In genomic region chr1:36269121-36269795, GRCm38 (mm10) we compare ENCODE assay signal across 10 mouse cellular contexts. TPM values are rescaled to one million over a fixed set of nuclear protein-coding genes. Genes with fewer than 3 reads are reported as not detected.
DNase-seq lines count a peak whose midpoint lies in the region; ATAC-seq and TF ChIP-seq lines count a peak whose summit lies in the region.
"Had no signal": no experiment of that assay in that cellular context is flagged by ENCODE, and none has a peak within 500 bp of the region (broad histone marks: within the 10 kb centered on the region; RNA-seq: fewer than 3 reads in every experiment).

No protein-coding gene starts in this region.

- peak overlapping the region; percentile 41 for H3K4me2 ChIP-seq in kidney, postnatal 0 days (ENCODE audit: low read length)
- peak overlapping the region; percentile 25 for H3K4me2 ChIP-seq in embryonic facial prominence, embryonic 11.5 days (ENCODE audit: low read depth, low read length)
- peak overlapping the region; percentile 33 for H3K4me2 ChIP-seq in hindbrain, embryonic 12.5 days (replicated peaks)
- H3K4me2 ChIP-seq in midbrain, embryonic 15.5 days = peak overlapping the region; percentile 39

- no peak for ATAC-seq in kidney, postnatal 0 days (replicated peaks; ENCODE audit: low FRiP score, low read depth)
- ATAC-seq in embryonic facial prominence, embryonic 11.5 days (replicated peaks; ENCODE audit: insufficient number of reproducible peaks, low FRiP score, low TSS enrichment, low read depth) = no peak
- no peak for ATAC-seq in hindbrain, embryonic 12.5 days (ENCODE audit: low FRiP score)
- ATAC-seq in midbrain, embryonic 15.5 days (replicated peaks) = 0 out of 2 replicates have a peak, but pooled peaks have one; percentile 42
- ATAC-seq: Patski had no signal

- TF ChIP-seq CTCF in kidney, postnatal 0 days (IDR thresholded peaks at IDR 0.05; ENCODE audit: low read depth) = no peak

- DNase-seq in kidney, postnatal 0 days (ENCODE audit: low spot score) = no peak
- no peak for DNase-seq in kidney, adult 18-20 months
- DNase-seq in embryonic facial prominence, embryonic 11.5 days (ENCODE audit: low spot score) = peak; percentile 19
- DNase-seq in cerebellum, adult 11 months = no peak
- DNase-seq in adrenal gland, postnatal 14 days = no peak
- DNase-seq in right cerebral cortex, postnatal 10 days (ENCODE audit: low spot score in 2 of 2) = no peak
- DNase-seq: cerebellum, adult 8-10 months had no signal

- H3K9ac ChIP-seq in kidney, postnatal 0 days (ENCODE audit: low read depth, low read length) = peak overlapping the region; percentile 35; the same call in 1 of the 2 replicates
- 0 out of 2 replicates have a peak overlapping the region, but pooled peaks have one; percentile 27 for H3K9ac ChIP-seq in embryonic facial prominence, embryonic 11.5 days (replicated peaks; ENCODE audit: low read length)
- no peak overlapping the region for H3K9ac ChIP-seq in hindbrain, embryonic 12.5 days
- H3K9ac ChIP-seq in midbrain, embryonic 15.5 days = no peak overlapping the region

- 54% methylated on average over 54 of the region's 54 CpGs for WGBS in kidney, postnatal 0 days
- 35% methylated on average over 54 of the region's 54 CpGs for WGBS in embryonic facial prominence, embryonic 11.5 days
- WGBS in hindbrain, embryonic 12.5 days = 39% methylated on average over 54 of the region's 54 CpGs
- 41% methylated on average over 54 of the region's 54 CpGs for WGBS in midbrain, embryonic 15.5 days

- H3K9me3 ChIP-seq in kidney, postnatal 0 days (replicated peaks; ENCODE audit: low read length) = no peaks in the 10 kb centered on the region
- H3K9me3 ChIP-seq in embryonic facial prominence, embryonic 11.5 days (replicated peaks; ENCODE audit: control insufficient read depth, low read length) = no peaks in the 10 kb centered on the region
- H3K9me3 ChIP-seq in hindbrain, embryonic 12.5 days (replicated peaks) = no peaks in the 10 kb centered on the region
- no peaks in the 10 kb centered on the region for H3K9me3 ChIP-seq in midbrain, embryonic 15.5 days

- H3K27ac ChIP-seq in kidney, postnatal 0 days = no peak overlapping the region
- H3K27ac ChIP-seq in embryonic facial prominence, embryonic 11.5 days (replicated peaks; ENCODE audit: low read depth, low read length) = no peak overlapping the region
- no peak overlapping the region for H3K27ac ChIP-seq in hindbrain, embryonic 12.5 days
- H3K27ac ChIP-seq in midbrain, embryonic 15.5 days = no peak overlapping the region

- no peaks in the 10 kb centered on the region for H3K36me3 ChIP-seq in kidney, postnatal 0 days (ENCODE audit: insufficient read depth, low read length)
- H3K36me3 ChIP-seq in embryonic facial prominence, embryonic 11.5 days (replicated peaks; ENCODE audit: control insufficient read depth, insufficient read depth, low read depth, low read length) = no peaks in the 10 kb centered on the region
- no peaks in the 10 kb centered on the region for H3K36me3 ChIP-seq in hindbrain, embryonic 12.5 days
- H3K36me3 ChIP-seq in midbrain, embryonic 15.5 days (replicated peaks) = no peaks in the 10 kb centered on the region

- no peaks in the 10 kb centered on the region for H3K27me3 ChIP-seq in kidney, postnatal 0 days (ENCODE audit: insufficient read depth, low read length)
- H3K27me3 ChIP-seq in embryonic facial prominence, embryonic 11.5 days (ENCODE audit: control insufficient read depth, insufficient read depth, low read length) = peaks cover 2% of the 10 kb centered on the region; the same call in 1 of the 2 replicates
- peaks cover 22% of the 10 kb centered on the region for H3K27me3 ChIP-seq in hindbrain, embryonic 12.5 days
- H3K27me3 ChIP-seq in midbrain, embryonic 15.5 days (replicated peaks) = peaks cover 8% of the 10 kb centered on the region
- H3K27me3 ChIP-seq: Patski had no signal

- peaks cover 32% of the 10 kb centered on the region for H3K4me1 ChIP-seq in kidney, postnatal 0 days (replicated peaks; ENCODE audit: insufficient read depth, low read length)
- peaks cover 6% of the 10 kb centered on the region for H3K4me1 ChIP-seq in embryonic facial prominence, embryonic 11.5 days (ENCODE audit: control insufficient read depth, insufficient read depth, low read length)
- H3K4me1 ChIP-seq in hindbrain, embryonic 12.5 days = peaks cover 6% of the 10 kb centered on the region; the same call in 1 of the 2 replicates
- no peaks in the 10 kb centered on the region for H3K4me1 ChIP-seq in midbrain, embryonic 15.5 days

- no peak overlapping the region for H3K4me3 ChIP-seq in kidney, postnatal 0 days (replicated peaks; ENCODE audit: low read depth, low read length)
- H3K4me3 ChIP-seq in embryonic facial prominence, embryonic 11.5 days (ENCODE audit: low read depth, low read length) = peak overlapping the region; percentile 12; the same call in 1 of the 2 replicates
- peak overlapping the region; percentile 18; the same call in 1 of the 2 replicates for H3K4me3 ChIP-seq in hindbrain, embryonic 12.5 days
- peak overlapping the region; percentile 24 for H3K4me3 ChIP-seq in midbrain, embryonic 15.5 days

RNA-seq across cellular contexts. Expression of gene Neurl3, which starts 5.2 kb away (rescaled TPM):
- 13.3 and 14.1 TPM in 2 replicates for polyA plus RNA-seq in kidney, postnatal 0 days (2015; fragmentation: Nextera tagmentation; extraction: Ambion mirVana)
- polyA plus RNA-seq in embryonic facial prominence, embryonic 11.5 days (2014; fragmentation: Nextera tagmentation; extraction: Ambion mirVana) = 0.64 and 1.2 TPM in 2 replicates
- 0.52 and 0.77 TPM in 2 replicates for polyA plus RNA-seq in hindbrain, embryonic 12.5 days (2016; fragmentation: Nextera tagmentation; extraction: Ambion mirVana)
- polyA plus RNA-seq in midbrain, embryonic 15.5 days (2015; fragmentation: Nextera tagmentation; extraction: Ambion mirVana) = 1.1 and 1.4 TPM in 2 replicates
- 4.0 and 5.8 TPM in 2 replicates for total RNA-seq in adrenal gland, postnatal 14 days (2021)

RNA-seq across cellular contexts. Expression of gene Uggt1, which starts 24.7 kb away (rescaled TPM):
- polyA plus RNA-seq in kidney, postnatal 0 days (2015; fragmentation: Nextera tagmentation; extraction: Ambion mirVana) = 41.2 and 42.7 TPM in 2 replicates
- polyA plus RNA-seq in embryonic facial prominence, embryonic 11.5 days (2014; fragmentation: Nextera tagmentation; extraction: Ambion mirVana) = 67.3 and 67.8 TPM in 2 replicates
- polyA plus RNA-seq in hindbrain, embryonic 12.5 days (2016; fragmentation: Nextera tagmentation; extraction: Ambion mirVana) = 60.2 and 61.0 TPM in 2 replicates
- polyA plus RNA-seq in midbrain, embryonic 15.5 days (2015; fragmentation: Nextera tagmentation; extraction: Ambion mirVana) = 49.4 and 51.3 TPM in 2 replicates
- total RNA-seq in adrenal gland, postnatal 14 days (2021) = 42.8 and 45.7 TPM in 2 replicates

RNA-seq across cellular contexts. Expression of gene Arid5a, which starts 38.3 kb away (rescaled TPM):
- 6.7 and 7.4 TPM in 2 replicates for polyA plus RNA-seq in kidney, postnatal 0 days (2015; fragmentation: Nextera tagmentation; extraction: Ambion mirVana)
- 1.6 and 3.7 TPM in 2 replicates for polyA plus RNA-seq in embryonic facial prominence, embryonic 11.5 days (2014; fragmentation: Nextera tagmentation; extraction: Ambion mirVana)
- polyA plus RNA-seq in hindbrain, embryonic 12.5 days (2016; fragmentation: Nextera tagmentation; extraction: Ambion mirVana) = 3.6 and 3.8 TPM in 2 replicates
- 3.1 and 3.4 TPM in 2 replicates for polyA plus RNA-seq in midbrain, embryonic 15.5 days (2015; fragmentation: Nextera tagmentation; extraction: Ambion mirVana)
- total RNA-seq in adrenal gland, postnatal 14 days (2021) = 6.0 and 10.6 TPM in 2 replicates

Comparison
In these comparisons a context has a peak if more than half of its experiments do, and no peak if none do; other contexts are left out.
1. H3K9ac ChIP-seq: peak in kidney, postnatal 0 days (single experiment) and embryonic facial prominence, embryonic 11.5 days (single experiment); none in hindbrain, embryonic 12.5 days (single experiment) and midbrain, embryonic 15.5 days (single experiment).
2. Peak in every context shown above with its lines, with median percentiles within 50 percentile points of each other: H3K4me2 ChIP-seq.